Mouse (Mus musculus) thymus, adult 2 months (tissue): ENCODE data around the gene Ckap5.
A peak's percentile ranks its signal among the peaks of the same experiment; 100 is the strongest.

Experiments
- CTCF ChIP-seq: fragments of 200-500 bp; IDR thresholded peaks from 2 replicates; pipeline ENCODE4 v1.5.1; 2012; ENCODE audit warnings: mild to moderate bottlenecking, control low read depth, low read length, moderate library complexity, borderline replicate concordance; ENCODE audit not compliant: control insufficient read depth, poor library complexity, insufficient read depth; ENCODE audit errors: extremely low read depth
- POLR2A ChIP-seq: fragments of 200-500 bp; IDR thresholded peaks from 2 replicates; pipeline ENCODE4 v1.6.1; 2012; ENCODE audit warnings: mild to moderate bottlenecking, low read length, control low read depth, moderate library complexity; ENCODE audit not compliant: control insufficient read depth, poor library complexity, insufficient read depth; ENCODE audit errors: extremely low read depth

- TF ChIP-seq CTCF (peak; percentile 42; the same call in 1 of the 2 replicates), POLR2A (0 out of 2 replicates have a peak, but pooled peaks have one; percentile 26)
These were observed 103.1 kb downstream of the Ckap5 start for GRCm38 (mm10) chr2:91629682-91630081.
